Mouse (Mus musculus) heart, postnatal 0 days (tissue): ENCODE measurements around the gene Ap2s1. TPM values are rescaled to one million over a fixed set of nuclear protein-coding genes. Genes with fewer than 3 reads are reported as not detected.

Experiments used
- ATAC-seq: fragments of 200-750 bp; cut with Nextera tagmentation; 2 replicates; pipeline ENCODE4 v1.8.0; 2017; ENCODE audit warnings: low read depth, moderate number of reproducible peaks, moderate library complexity; ENCODE audit not compliant: insufficient read depth
- DNase-seq: peaks from one replicate; pipeline ENCODE4 v3.0.0-alpha.2; 2016; ENCODE audit warnings: low spot score
- H3K27ac ChIP-seq: fragments of 300-500 bp; sonication (generic); 2 replicates; pipeline ENCODE4 v1.5.1; 2014; ENCODE audit warnings: low read depth, mild to moderate bottlenecking
- H3K27me3 ChIP-seq: fragments of 300-500 bp; sonication (generic); 2 replicates; pipeline ENCODE4 v1.6.1; 2014; ENCODE audit warnings: low read length, mixed read lengths; ENCODE audit not compliant: control insufficient read depth, insufficient read depth
- H3K36me3 ChIP-seq: fragments of 300-500 bp; sonication (generic); replicated peaks from 2 replicates; pipeline ENCODE4 v1.6.1; 2014; ENCODE audit warnings: low read length, mixed read lengths; ENCODE audit not compliant: control insufficient read depth, insufficient read depth
- H3K4me1 ChIP-seq: fragments of 300-500 bp; sonication (generic); 2 replicates; pipeline ENCODE4 v1.6.1; 2014; ENCODE audit warnings: antibody characterized with exemption; ENCODE audit not compliant: control insufficient read depth, insufficient read depth
- H3K4me2 ChIP-seq: fragments of 300-500 bp; sonication (generic); 2 replicates; pipeline ENCODE4 v1.6.1; 2014; ENCODE audit warnings: low read depth, mild to moderate bottlenecking, low read length, moderate library complexity
- H3K4me3 ChIP-seq: fragments of 300-500 bp; sonication (generic); 2 replicates; pipeline ENCODE4 v1.5.1; 2014; ENCODE audit warnings: low read depth, low read length
- H3K9ac ChIP-seq: fragments of 300-500 bp; sonication (generic); replicated peaks from 2 replicates; pipeline ENCODE4 v1.6.1; 2014; ENCODE audit warnings: low read depth, low read length, mixed read lengths
- H3K9me3 ChIP-seq: fragments of 300-500 bp; sonication (generic); replicated peaks from 2 replicates; pipeline ENCODE4 v1.6.1; 2016; ENCODE audit warnings: low read length; ENCODE audit not compliant: control insufficient read depth
- CTCF ChIP-seq: IDR thresholded peaks from 2 replicates; pipeline ENCODE4 v1.5.1; 2016; ENCODE audit warnings: antibody characterized with exemption, control low read depth, low read depth
- EP300 ChIP-seq: IDR thresholded peaks from 2 replicates; pipeline ENCODE4 v1.6.1; 2016; ENCODE audit warnings: antibody characterized with exemption, low read depth
- WGBS: fragments of 180-500 bp; shearing (Covaris S2); extraction: QIAGEN DNeasy Blood & Tissue Kit; methylation state at CpG from one replicate; pipeline ENCODE4 v1.1.7; 2014; 5-methylcytosine and 5-hydroxymethylcytosine counted together
- polyA plus RNA-seq: library from polyadenylated mRNA; unstranded; fragments of >200 nt; fragmentation: Nextera tagmentation; extraction: Ambion mirVana; gene quantifications from 2 replicates; pipeline ENCODE4 v1.2.1, GENCODE M21; 2015
- total RNA-seq: library from RNA; depleted of rRNA; stranded (reverse); fragments of >200 nt; gene quantifications from 2 replicates; pipeline ENCODE4 v1.2.3, GENCODE M21; 2014; ENCODE audit warnings: low replicate concordance

The Ap2s1 gene
- total and polyA plus RNA-seq, 2 experiments from 2014 or later = 215 to 316 TPM

DNA sequence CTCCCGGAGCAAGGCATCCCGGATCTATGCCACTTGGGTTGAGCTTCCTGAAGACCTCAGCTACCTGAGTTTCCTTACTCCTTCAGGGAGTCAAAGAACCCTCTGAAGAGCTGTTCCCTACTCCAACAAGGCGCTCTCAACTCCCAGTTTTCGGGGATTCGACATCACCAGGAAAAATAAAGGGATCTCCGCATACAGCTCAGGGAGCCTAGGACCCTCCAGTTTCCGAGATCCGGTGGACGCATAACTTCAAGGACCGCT, 43.3 kb downstream of the Ap2s1 start:
- no peak for ATAC-seq
- peak overlapping the region; percentile 79 for H3K9ac ChIP-seq
- 0% methylated on average over 10 of the region's 10 CpGs for WGBS

GRCm38 (mm10) chr7:16781816-16782554, 43.8 kb downstream of the Ap2s1 start:
- ATAC-seq (peak; percentile 9; the same call in 1 of the 2 replicates), DNase-seq (no peak)
- H3K36me3 ChIP-seq = 0 out of 2 replicates have a peak, but pooled peaks cover 8% of the 10 kb centered on the region
- no peaks in the 10 kb centered on the region for H3K9me3 ChIP-seq
- TF ChIP-seq EP300 (no peak), CTCF (no peak)
- peak overlapping the region; percentile 76 for H3K4me3 ChIP-seq
- peak overlapping the region; percentile 79 for H3K9ac ChIP-seq
- no peaks in the 10 kb centered on the region for H3K27me3 ChIP-seq
- peaks cover 28% of the 10 kb centered on the region for H3K4me1 ChIP-seq
- peak overlapping the region; percentile 96 for H3K4me2 ChIP-seq
- peak overlapping the region; percentile 50; the same call in 1 of the 2 replicates for H3K27ac ChIP-seq
- WGBS = under 1% methylated on average over 60 of the region's 60 CpGs

More for the DNA sequence above, 43.3 kb downstream of the Ap2s1 start:
- TF ChIP-seq EP300 = no peak
- no peak for TF ChIP-seq CTCF
- Histone ChIP-seq H3K27ac (peak overlapping the region; percentile 50), H3K4me2 (peak overlapping the region; percentile 96), H3K4me1 (peaks cover 28% of the 10 kb centered on the region), H3K9me3 (no peaks in the 10 kb centered on the region), H3K4me3 (peak overlapping the region; percentile 76), H3K36me3 (0 out of 2 replicates have a peak, but pooled peaks cover 3% of the 10 kb centered on the region), H3K27me3 (no peaks in the 10 kb centered on the region)
- no peak for DNase-seq

DNA sequence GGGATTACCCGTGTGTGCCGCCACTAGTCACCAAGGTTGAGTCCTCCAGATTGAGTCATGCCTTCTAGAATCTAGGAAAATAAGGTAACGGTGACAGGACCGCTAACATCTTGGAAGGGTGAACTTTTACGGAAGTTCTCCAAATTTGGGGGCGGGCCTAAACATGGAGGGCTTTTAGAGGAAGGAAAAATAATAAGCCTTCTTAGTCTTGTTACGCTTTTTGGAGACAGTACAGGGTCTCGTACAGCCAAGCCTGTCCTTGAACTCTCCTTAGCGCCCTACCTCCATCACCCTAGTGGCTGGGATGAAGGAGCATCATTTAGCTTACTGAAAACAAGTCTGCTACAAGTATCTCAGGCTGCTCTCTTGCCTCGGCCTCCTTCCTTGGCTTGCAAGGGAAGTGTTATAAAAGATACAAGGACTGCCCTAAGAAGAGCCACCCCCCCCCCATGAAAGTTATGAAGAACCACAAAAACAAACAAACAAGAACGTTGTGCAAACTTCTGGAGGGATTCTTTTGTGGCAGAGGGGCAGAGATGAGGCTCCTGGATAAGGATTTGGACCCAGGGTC, 44.4 kb downstream of the Ap2s1 start:
- Histone ChIP-seq H3K9me3 (no peaks in the 10 kb centered on the region), H3K4me3 (peak overlapping the region; percentile 76), H3K9ac (peak overlapping the region; percentile 79), H3K27ac (peak overlapping the region; percentile 66; the same call in 1 of the 2 replicates), H3K4me1 (peaks cover 28% of the 10 kb centered on the region), H3K4me2 (peak overlapping the region; percentile 96), H3K36me3 (peaks cover 11% of the 10 kb centered on the region; the same call in 1 of the 2 replicates), H3K27me3 (no peaks in the 10 kb centered on the region)
- no peak for ATAC-seq
- TF ChIP-seq EP300 (no peak), CTCF (no peak)
- no peak for DNase-seq
- WGBS = 9% methylated on average over 11 of the region's 11 CpGs

DNA sequence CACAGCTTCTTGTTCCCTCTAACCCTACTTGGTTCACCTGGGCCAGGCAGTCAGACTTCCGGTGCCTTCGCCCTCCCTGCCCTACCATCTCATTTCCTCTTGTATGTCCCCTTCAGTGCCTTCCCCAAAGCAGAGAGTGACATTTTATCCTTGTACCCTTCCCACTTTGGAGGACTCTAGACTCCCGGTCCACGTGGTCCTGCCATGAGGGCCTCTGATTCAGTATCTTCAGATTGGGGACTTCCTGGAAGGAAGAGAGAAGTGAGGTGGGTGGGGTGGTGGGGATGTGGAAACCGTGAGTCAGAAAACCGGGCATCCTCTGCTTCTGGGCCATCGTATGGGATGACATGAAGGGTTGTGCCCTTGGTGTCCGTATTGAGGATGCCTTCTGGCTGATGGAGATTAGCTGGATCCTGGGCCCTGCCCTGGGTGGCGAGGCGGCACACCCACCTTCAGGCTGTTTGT, 45.0 kb downstream of the Ap2s1 start:
- Histone ChIP-seq H3K9ac (peak overlapping the region; percentile 20; the same call in 1 of the 2 replicates), H3K27me3 (no peaks in the 10 kb centered on the region), H3K36me3 (peaks cover 17% of the 10 kb centered on the region; the same call in 1 of the 2 replicates), H3K27ac (peak overlapping the region; percentile 66; the same call in 1 of the 2 replicates), H3K4me1 (peaks cover 28% of the 10 kb centered on the region), H3K4me3 (peak overlapping the region; percentile 76), H3K4me2 (peak overlapping the region; percentile 96), H3K9me3 (no peaks in the 10 kb centered on the region)
- WGBS = 38% methylated on average over 10 of the region's 10 CpGs
- DNase-seq = no peak
- ATAC-seq = no peak
- no peak for TF ChIP-seq EP300
- TF ChIP-seq CTCF = no peak

DNA sequence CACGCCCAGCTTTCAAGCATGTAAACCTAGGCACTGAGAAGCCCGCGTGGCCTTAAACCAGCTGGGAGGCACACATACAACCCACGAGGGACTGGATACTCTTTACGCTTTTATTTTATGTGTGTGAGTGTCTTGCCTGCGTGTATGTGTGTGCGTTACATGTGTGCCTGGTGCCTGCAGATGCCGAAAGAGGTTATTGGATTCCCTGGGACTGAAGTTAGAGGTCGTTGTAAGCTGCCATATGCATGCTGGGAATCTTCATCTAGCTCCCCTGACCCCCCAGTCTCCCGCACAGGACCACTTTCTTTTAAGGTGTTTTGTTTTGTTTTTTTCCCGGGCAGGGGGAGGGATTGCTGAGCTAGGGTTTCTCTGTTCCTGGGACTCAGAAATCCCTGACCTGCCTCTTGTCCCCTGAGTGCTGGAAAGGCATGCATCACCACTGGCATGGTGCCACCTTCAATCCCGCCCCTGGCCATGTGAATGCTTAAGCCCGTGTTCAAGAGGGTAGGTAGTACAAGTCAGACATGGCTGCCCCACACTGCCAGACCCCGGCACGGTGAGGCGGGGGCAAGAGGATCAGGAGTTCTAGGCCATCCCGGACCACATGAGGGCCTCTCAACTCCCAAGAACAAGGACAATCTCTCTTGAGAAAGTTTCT, 45.7 kb downstream of the Ap2s1 start:
- peaks cover 28% of the 10 kb centered on the region for H3K4me1 ChIP-seq
- peaks cover 18% of the 10 kb centered on the region; the same call in 1 of the 2 replicates for H3K36me3 ChIP-seq
- H3K27me3 ChIP-seq = no peaks in the 10 kb centered on the region
- H3K27ac ChIP-seq = peak overlapping the region; percentile 66
- H3K9me3 ChIP-seq = no peaks in the 10 kb centered on the region
- peak overlapping the region; percentile 76 for H3K4me3 ChIP-seq
- DNase-seq (peak; percentile 79), ATAC-seq (peak; percentile 42; the same call in 1 of the 2 replicates)
- peak overlapping the region; percentile 20; the same call in 1 of the 2 replicates for H3K9ac ChIP-seq
- H3K4me2 ChIP-seq = peak overlapping the region; percentile 96
- TF ChIP-seq CTCF (no peak), EP300 (no peak)
- 40% methylated on average over 17 of the region's 17 CpGs for WGBS
